Mouse (Mus musculus) right cerebral cortex, postnatal 14 days (tissue): Measurements from ENCODE around the gene Bnipl.
"Not testable (repeated sequence)": the region's sequence is repeated elsewhere in the genome, so short reads cannot be mapped to it uniquely, and the experiment has no call there.

Experiments used
- DNase-seq: peaks from one replicate; pipeline ENCODE4 v3.0.0; 2022

The Bnipl gene

DNA sequence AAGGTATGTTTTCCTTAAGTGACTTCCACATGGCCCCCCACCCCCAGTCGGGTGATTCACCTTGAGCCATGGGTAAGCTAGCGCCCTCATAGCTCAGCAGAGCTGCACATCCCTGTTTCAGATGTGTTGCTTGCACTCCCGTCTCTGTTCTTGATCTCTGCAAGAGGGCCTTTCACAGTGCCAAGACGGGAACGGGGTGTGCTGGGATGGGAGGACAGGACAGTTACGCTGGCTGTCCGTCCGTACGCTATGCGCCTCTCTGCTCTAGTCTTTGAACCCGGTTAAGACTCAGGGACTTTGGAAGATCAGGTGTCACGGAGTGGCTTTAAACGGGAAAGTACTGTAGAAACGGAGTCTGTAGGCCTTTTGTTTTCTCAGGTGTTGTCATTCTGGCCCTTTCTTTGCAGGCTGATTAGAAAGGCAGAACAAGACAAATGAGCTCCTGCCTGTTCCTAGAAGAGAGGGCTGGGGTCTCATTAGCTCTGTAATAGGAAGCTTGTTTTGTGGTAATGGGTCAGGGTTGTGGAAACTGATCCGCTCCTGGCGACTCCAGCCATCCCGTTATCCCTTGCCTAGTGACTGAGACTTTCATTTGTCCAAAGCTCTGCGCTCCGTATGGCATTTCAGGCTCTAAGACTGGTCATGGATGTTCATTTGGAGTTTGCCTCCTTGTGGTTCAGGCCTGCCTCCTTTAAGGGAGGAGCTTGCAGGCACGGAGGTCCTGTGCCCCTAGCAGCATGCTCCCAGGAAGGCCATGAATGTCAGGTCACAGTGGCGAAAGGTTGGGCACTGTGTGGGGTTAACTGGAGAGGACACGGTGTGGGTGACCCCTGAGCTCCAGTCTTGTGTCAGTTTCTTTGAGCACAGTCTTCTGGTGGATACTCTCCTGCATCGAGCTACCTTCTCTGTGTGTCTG is 15.3 kb downstream of the Bnipl start:
- no peak for DNase-seq

DNA sequence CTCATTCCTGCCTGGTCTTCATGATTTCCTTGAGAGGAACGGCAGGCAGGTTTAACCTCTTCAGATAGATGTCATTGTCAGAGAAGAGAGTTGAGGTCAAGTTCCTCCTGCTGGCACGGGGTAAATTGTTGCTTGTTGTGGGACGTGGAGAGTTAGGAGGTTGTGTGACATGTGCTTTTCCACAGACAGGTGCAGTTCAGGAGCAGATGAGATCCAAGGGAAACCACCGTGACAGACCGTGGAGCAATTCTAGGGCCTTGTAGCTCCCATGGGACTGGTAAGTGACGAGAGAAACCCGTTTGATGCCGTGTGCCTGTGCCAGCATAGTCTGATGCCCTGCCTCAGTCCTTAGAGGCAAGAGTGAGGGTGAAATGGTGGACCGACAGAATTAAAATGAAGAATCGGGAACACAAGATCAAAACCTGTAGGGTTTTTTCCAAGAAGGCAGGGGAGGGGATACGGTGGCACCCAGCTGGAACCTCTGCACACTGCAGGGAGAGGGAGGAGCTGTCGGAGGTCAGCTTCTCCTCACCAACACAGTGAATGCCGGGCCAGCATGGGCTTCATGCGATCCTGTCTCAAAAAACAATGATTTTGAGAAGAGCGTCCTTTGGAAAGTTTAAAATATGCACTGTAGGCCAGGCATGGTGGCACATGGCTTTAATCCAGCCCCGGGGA is 17.6 kb downstream of the Bnipl start:
- no peak for DNase-seq

DNA sequence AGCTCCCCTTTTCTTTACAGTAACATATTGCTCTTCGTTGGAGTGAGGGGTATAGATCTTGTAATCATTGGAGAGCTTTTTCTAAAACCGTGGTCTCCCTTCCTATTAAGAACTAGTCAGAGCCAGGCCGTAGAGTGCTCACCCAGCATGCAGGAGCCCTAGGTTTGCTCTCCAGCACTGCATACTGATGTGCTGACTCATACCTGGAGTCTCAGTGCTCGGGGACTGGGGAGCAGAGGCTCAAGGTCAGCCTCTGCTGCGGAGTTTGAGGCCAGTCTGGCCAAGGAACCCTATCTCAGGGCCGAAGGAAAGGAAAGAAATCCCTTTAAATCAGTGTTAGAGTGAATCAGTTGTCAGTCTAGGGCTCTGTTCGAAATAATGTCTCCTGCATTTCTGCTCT is 18.2 kb downstream of the Bnipl start:
- no peak for DNase-seq

DNA sequence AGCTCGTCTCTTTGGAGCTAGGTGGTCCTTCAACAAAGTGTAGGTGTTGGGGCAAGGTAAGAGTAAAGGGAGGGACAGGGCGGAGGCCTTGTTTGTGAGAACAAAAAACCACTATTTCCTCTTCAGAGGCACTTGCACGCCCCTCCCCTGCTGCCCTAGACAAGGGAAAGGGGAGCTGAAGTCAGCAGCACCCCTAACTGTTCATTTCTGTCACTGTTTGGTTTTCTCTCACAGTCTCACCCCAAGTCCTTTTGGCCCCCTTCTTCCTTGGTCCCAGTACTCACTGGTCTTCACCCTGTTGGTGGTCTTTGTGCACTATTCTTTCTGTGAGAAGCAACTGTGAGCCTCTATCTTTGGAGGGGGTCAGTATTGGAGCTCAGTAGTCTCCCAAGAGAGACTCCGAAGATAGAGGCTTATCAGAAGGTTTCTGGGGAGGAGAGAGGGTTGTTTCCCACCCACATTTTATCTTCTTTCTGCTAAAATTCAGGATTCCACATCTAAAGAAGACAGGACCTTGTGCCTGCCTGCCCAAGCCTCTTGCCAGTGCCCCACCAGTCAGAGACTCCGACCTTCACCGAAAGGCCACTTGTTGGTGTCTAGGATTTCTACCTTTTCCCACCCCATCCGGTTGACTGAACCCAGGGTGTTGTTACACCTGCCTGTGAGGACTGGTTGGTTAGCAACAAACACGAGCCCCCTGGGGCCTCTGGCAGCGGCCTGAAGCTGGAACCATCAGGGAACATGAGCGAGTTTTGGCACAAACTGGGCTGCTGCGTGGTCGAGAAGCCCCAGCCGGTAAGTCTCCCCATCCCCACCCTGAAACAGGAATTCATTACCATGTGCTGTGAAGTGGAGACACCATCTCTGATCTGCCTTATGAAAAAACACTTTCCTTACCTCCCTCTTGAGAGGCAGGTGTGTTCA is 19.4 kb downstream of the Bnipl start, which contains the start of gene Mllt11:
Gene Mllt11, minus strand, starts transcription at position 874 of the 924 bp plus-strand sequence.
- no peak for DNase-seq

GRCm38 (mm10) chr3:95230495-95231297 is 20.3 kb downstream of the Bnipl start:
- no peak for DNase-seq

DNA sequence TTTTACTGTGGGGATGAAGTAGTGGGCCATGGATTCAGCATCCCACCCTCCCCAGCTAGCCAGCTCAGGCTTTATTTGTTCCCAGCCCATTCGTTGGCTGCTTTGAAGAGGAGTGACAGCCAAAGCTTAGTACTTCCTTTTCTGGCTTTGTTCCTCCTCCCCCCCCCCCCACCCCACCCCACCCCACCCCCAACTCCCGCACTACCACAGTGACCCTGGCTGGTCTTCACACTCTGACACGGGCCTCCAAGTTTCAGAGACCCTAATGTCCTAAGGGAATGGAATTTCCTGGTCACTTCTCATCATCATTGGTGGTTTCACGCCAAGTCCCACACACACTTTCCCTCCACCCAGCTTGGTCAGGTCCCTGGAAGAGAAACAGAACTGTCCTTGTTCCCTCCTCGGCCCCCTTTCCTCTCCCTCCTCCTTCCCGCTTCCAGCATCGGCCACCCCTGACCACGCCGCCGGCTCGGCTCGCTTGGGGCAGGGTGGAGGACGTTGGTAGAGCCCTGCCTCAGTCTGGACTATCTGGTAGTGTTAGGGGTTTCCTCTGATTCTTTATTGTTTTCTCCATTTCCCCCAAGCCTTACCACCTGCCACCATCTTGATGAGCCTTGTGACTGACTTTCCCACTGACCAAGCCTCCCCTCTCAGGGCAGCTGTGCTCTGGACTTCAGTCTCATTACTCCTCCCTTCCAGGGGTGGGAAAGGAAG is 21.1 kb downstream of the Bnipl start:
- peak; percentile 44 for DNase-seq

GRCm38 (mm10) chr3:95228894-95229780 is 21.9 kb downstream of the Bnipl start:
- peak; percentile 73 for DNase-seq

DNA sequence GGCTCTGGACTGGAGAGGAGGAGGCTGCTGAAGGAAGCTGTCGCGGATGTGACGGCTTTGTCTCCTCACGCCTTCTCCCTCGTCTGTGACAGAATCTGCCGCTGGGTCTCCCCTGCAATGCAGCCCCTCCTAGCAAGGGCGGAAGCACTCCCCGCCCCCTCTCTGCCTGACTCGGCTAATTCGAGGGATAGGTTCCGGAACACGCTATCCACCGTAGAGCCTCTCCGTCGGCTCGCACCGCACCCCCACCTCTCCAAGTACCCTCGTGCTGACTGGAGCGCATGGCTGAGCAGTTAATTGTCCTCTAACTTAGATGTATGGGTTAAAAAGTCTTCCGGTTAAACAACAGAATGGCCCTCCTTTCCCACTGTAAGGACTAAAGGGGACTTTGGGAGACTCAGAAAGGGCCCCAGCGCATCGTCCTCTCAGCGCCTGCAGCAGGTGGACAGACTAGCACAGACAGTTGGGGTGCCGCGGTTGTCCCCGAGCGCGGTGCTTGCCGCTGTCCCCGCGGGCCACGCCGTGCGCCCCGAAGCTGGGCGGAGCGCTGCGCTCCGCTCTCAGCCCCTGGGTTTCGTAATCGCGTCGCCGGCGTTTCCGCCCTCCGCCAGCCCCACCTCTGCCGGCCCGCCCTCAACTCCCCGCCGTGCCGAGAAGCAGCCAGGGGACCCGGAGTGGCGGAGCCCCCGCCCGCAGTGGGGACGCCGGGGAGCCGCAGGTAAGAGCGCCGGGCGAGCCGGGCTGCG is 22.7 kb downstream of the Bnipl start, which contains the start of gene Cdc42se1:
Gene Cdc42se1, plus strand, starts transcription at position 585 of the 746 bp plus-strand sequence.
- peak; percentile 90 for DNase-seq

DNA sequence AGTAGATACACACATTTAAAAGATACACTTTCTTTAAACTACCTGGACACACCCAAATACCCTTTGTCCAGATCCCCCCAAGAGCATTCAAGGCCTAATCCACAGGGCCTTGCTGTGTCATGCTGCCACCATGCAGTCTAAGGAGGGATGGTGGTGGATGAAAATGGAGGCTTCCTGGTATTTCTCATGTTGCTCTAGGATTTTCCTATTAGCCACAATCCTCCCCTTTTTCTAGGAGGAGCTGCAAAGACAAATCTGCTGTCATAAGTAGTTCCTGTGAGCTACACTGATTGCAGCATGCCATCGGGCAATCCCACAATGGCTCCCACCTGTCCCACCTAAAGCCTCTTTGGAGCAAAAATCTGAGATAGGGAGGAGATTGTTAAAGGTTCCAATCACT is 23.8 kb downstream of the Bnipl start:
- no peak for DNase-seq

DNA sequence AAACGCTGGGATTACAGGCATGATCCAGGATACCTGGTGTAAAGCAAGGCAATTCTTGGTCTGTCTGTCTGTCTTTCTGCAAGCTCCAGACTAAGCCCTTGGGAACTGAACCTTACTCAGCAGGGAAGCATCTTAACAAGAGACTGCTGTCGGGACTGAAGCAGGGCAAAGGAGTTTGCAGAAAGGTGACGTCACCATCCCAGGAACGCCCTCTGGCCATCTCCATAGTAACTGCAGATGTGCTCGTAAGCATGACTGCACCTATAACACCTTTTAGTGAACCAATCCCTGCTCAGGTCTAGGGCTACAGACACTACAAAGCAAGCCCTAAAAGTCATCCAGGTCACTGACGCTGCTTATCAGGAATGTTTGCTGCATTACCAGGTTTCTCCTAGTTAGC is 26.7 kb downstream of the Bnipl start:
- no peak for DNase-seq

GRCm38 (mm10) chr3:95223041-95223440 is 28.0 kb downstream of the Bnipl start:
- DNase-seq: no peak

DNA sequence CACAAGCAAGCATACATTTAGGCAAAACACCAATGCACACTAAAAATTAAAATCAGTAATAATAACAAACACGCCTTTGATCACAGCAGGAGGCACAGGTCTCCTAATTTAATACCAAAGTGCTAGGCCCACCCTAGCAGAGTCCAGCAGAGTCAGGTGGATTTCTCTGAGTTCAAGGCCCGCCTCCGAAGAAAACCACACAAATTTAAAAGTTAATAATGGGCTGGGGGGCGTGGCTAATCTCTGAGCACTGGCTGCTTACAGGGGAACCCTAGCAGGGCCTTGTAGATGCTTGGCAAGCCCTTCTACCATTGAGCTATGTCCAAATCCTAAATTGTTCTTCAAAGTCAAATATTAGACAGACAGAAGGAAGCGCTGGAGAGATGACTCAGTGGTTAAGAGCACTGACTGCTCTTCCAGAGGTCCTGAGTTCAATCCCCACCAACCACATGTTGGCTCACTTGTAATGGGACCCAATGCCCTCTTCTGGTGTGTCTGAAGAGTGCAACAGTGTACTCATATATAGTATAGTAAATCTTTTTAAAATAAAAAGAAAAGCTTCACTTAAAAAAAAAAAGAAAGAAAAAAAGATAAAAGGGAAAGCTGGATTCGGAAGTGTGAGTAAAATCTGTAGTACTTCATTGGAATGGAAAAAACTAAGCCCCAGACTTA is 32.4 kb downstream of the Bnipl start:
- no peak for DNase-seq

DNA sequence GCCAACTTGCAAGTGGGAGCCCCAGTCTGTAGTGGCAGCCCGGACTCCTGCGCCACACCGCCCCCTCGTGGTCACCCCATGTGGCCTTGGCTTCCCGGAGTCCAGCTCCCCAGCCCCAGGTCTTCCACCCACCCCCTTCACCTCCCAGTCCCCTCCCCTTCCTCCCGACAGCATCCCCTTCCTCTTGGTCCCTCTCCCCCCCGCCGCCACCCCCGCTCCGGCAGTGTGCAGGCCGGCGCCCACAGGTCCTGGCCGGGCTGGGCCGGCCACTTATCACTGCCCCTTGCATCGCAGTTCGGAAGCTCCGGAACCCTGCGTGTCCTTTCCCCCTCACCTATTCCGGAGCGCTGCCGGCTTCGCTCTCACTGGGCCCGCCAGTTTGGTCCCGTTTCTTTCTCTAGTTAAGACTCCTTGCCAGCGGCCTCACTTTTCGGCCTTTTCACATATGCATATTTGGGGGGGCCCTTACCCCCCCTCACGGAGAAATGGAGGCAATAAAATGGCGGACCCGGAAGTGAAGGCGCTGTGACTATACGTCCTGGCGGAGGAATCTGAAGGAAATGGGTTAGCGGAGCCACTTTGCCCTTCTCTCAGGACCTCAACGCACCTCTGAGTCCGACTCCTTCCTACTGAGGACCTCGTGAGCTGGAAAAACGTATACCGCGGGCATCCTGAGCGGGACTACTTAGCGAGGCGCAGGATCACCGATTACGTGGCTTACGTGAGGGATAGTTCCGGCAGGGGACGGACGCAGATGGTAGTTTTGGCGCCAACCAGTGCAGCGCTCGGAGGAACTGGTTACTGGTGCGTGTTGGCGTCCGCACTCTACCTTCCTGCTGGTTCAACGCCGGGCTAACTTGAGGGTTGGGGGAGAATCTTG is 33.5 kb downstream of the Bnipl start, which contains the start of gene Gabpb2:
Gene Gabpb2, minus strand, starts transcription at position 662 of the 880 bp plus-strand sequence.
- DNase-seq: peak; percentile 93

GRCm38 (mm10) chr3:95216655-95217254 is 34.2 kb downstream of the Bnipl start:
- no peak for DNase-seq

GRCm38 (mm10) chr3:95213609-95213975 is 37.4 kb downstream of the Bnipl start:
- DNase-seq: no peak

- not testable (repeated sequence) for DNase-seq
Measured at GRCm38 (mm10) chr3:95212889-95213608, 37.9 kb downstream of the Bnipl start.

DNA sequence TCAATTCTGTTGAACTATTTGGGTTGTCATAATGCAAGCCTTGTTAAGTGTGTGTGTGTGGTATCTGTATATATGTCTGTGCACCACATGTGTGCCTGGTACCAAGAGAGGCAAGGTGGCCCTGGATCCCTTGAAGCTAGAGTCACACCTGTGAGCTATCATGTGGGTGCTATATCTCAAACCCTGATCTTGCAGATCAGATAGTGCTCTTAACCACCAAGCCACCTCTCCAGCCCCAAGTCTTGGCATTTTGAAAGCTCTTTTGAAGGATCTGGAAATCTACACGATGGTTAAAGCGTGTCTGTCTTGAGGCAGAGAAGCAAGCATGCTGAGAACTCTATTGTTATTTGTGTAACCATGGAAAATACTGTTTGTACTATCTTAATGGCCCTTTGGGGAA is 40.4 kb downstream of the Bnipl start:
- DNase-seq: no peak
